Mouse (Mus musculus): ENCODE results near the gene Gdpgp1. TPM values are rescaled to one million over a fixed set of nuclear protein-coding genes. Genes with fewer than 3 reads are reported as not detected.
A peak's percentile ranks its signal among the peaks of the same experiment; 100 is the strongest.

The Gdpgp1 gene
- polyA plus RNA-seq, 1 experiment: 1.8 TPM

- TF ChIP-seq CTCF (IDR thresholded peaks at IDR 0.05; ENCODE audit: control insufficient read depth, insufficient read depth, insufficient replicate concordance, low read depth, low read length): no peak
- no peak for TF ChIP-seq POLR2A (IDR thresholded peaks at IDR 0.05; ENCODE audit: control insufficient read depth, low read depth, low read length)
- peaks cover 8% of the 10 kb centered on the region for H3K4me1 ChIP-seq (ENCODE audit: control insufficient read depth, insufficient read depth, low read length)
- no peak overlapping the region for H3K27ac ChIP-seq (ENCODE audit: control insufficient read depth, insufficient read depth, low read depth, low read length)
- no peak overlapping the region for H3K4me3 ChIP-seq (ENCODE audit: control insufficient read depth, low read depth, low read length)
- H3K27me3 ChIP-seq (ENCODE audit: control insufficient read depth, insufficient read depth, low read length): no peaks in the 10 kb centered on the region
- H3K36me3 ChIP-seq (ENCODE audit: control insufficient read depth, insufficient read depth, low read length): peaks cover 1% of the 10 kb centered on the region; the same call in 1 of the 2 replicates
Observed at GRCm38 (mm10) chr7:80230196-80230595, 2.5 kb upstream of the Gdpgp1 start.

DNA sequence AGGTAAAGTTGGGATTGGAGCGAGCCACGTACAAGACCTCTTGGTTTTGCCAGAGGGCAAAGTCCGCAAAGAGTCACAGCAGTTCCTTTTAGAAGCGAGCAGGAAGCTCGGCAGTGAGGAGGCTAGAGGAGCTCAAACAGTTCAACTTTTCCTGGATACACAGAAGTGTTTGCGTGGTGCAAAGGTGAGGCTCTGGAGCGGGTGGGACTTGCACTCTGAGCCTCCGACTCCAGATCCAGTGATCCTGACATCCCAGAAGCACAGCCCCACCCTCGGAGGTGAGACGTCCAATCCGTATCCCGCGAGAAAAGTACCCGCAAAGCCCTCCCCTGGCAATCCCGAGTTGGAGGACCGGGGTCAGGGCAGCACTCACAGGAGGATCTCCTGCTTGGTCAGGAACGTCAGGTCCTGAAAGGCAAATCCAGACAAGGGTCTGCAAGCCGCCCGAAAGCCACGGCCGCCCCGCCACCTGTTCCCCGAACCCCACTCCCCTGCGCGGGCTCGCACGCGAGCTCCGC is 635 bp upstream of the Gdpgp1 start:
- TF ChIP-seq CTCF (IDR thresholded peaks at IDR 0.05; ENCODE audit: control insufficient read depth, insufficient read depth, insufficient replicate concordance, low read depth, low read length): no peak
- no peak for TF ChIP-seq POLR2A (IDR thresholded peaks at IDR 0.05; ENCODE audit: control insufficient read depth, low read depth, low read length)
- Histone ChIP-seq H3K27ac (ENCODE audit: control insufficient read depth, insufficient read depth, low read depth, low read length) (peak overlapping the region; percentile 89), H3K27me3 (ENCODE audit: control insufficient read depth, insufficient read depth, low read length) (no peaks in the 10 kb centered on the region), H3K4me1 (ENCODE audit: control insufficient read depth, insufficient read depth, low read length) (peaks cover 8% of the 10 kb centered on the region), H3K36me3 (ENCODE audit: control insufficient read depth, insufficient read depth, low read length) (no peaks in the 10 kb centered on the region; the same call in 1 of the 2 replicates), H3K4me3 (ENCODE audit: control insufficient read depth, low read depth, low read length) (peak overlapping the region; percentile 97)

DNA sequence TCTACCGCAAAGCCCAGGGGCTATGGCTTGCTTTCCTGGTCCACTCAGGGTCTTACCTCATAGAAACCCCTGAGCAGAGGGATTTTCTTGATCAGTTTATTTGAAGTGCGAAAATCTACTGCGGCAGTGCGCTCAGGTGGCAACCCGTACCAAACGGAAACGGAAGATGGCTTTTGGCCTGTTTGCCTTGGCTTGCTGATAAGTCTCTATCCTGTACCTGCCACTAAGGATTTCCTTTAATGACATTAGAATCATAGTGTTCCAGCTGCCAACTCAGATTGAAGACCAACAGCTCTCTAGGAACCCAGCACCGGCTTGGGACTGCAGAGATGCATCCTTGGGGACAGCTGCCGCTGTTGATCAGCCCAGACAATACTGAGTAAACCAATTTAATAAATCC is 1.1 kb downstream of the Gdpgp1 start:
- Histone ChIP-seq H3K36me3 (ENCODE audit: control insufficient read depth, insufficient read depth, low read length) (no peaks in the 10 kb centered on the region; the same call in 1 of the 2 replicates), H3K27me3 (ENCODE audit: control insufficient read depth, insufficient read depth, low read length) (no peaks in the 10 kb centered on the region), H3K4me3 (ENCODE audit: control insufficient read depth, low read depth, low read length) (no peak overlapping the region), H3K27ac (ENCODE audit: control insufficient read depth, insufficient read depth, low read depth, low read length) (no peak overlapping the region), H3K4me1 (ENCODE audit: control insufficient read depth, insufficient read depth, low read length) (peaks cover 8% of the 10 kb centered on the region)
- no peak for TF ChIP-seq POLR2A (IDR thresholded peaks at IDR 0.05; ENCODE audit: control insufficient read depth, low read depth, low read length)

GRCm38 (mm10) chr7:80238542-80238941 is 5.9 kb downstream of the Gdpgp1 start:
- no peaks in the 10 kb centered on the region; the same call in 1 of the 2 replicates for H3K36me3 ChIP-seq (ENCODE audit: control insufficient read depth, insufficient read depth, low read length)
- H3K4me1 ChIP-seq (ENCODE audit: control insufficient read depth, insufficient read depth, low read length): peaks cover 4% of the 10 kb centered on the region
- TF ChIP-seq CTCF (IDR thresholded peaks at IDR 0.05; ENCODE audit: control insufficient read depth, insufficient read depth, insufficient replicate concordance, low read depth, low read length) (no peak), POLR2A (IDR thresholded peaks at IDR 0.05; ENCODE audit: control insufficient read depth, low read depth, low read length) (no peak)
- H3K27ac ChIP-seq (ENCODE audit: control insufficient read depth, insufficient read depth, low read depth, low read length): no peak overlapping the region
- H3K27me3 ChIP-seq (ENCODE audit: control insufficient read depth, insufficient read depth, low read length): no peaks in the 10 kb centered on the region
- no peak overlapping the region for H3K4me3 ChIP-seq (ENCODE audit: control insufficient read depth, low read depth, low read length)

- Histone ChIP-seq H3K4me3 (ENCODE audit: control insufficient read depth, low read depth, low read length) (no peak overlapping the region), H3K27ac (ENCODE audit: control insufficient read depth, insufficient read depth, low read depth, low read length) (no peak overlapping the region), H3K4me1 (ENCODE audit: control insufficient read depth, insufficient read depth, low read length) (no peaks in the 10 kb centered on the region; the same call in 1 of the 2 replicates), H3K27me3 (ENCODE audit: control insufficient read depth, insufficient read depth, low read length) (no peaks in the 10 kb centered on the region), H3K36me3 (ENCODE audit: control insufficient read depth, insufficient read depth, low read length) (no peaks in the 10 kb centered on the region)
- TF ChIP-seq POLR2A (IDR thresholded peaks at IDR 0.05; ENCODE audit: control insufficient read depth, low read depth, low read length) (no peak), CTCF (IDR thresholded peaks at IDR 0.05; ENCODE audit: control insufficient read depth, insufficient read depth, insufficient replicate concordance, low read depth, low read length) (no peak)
Observed at GRCm38 (mm10) chr7:80241661-80242060, 9.0 kb downstream of the Gdpgp1 start.

- H3K4me1 ChIP-seq (ENCODE audit: control insufficient read depth, insufficient read depth, low read length): no peaks in the 10 kb centered on the region; the same call in 1 of the 2 replicates
- TF ChIP-seq POLR2A (IDR thresholded peaks at IDR 0.05; ENCODE audit: control insufficient read depth, low read depth, low read length) (no peak), CTCF (IDR thresholded peaks at IDR 0.05; ENCODE audit: control insufficient read depth, insufficient read depth, insufficient replicate concordance, low read depth, low read length) (no peak)
Observed at GRCm38 (mm10) chr7:80244851-80245250, 12.2 kb downstream of the Gdpgp1 start.

GRCm38 (mm10) chr7:80246148-80246721 is 13.6 kb downstream of the Gdpgp1 start, which contains the start of gene Ttll13:
Ttll13 (plus strand) TSS chr7:80246376.
- no peaks in the 10 kb centered on the region for H3K27me3 ChIP-seq (ENCODE audit: control insufficient read depth, insufficient read depth, low read length)

More at GRCm38 (mm10) chr7:80244851-80245250, 12.2 kb downstream of the Gdpgp1 start:
- no peaks in the 10 kb centered on the region for H3K27me3 ChIP-seq (ENCODE audit: control insufficient read depth, insufficient read depth, low read length)
- peak overlapping the region; percentile 23; the same call in 1 of the 2 replicates for H3K4me3 ChIP-seq (ENCODE audit: control insufficient read depth, low read depth, low read length)
- H3K27ac ChIP-seq (ENCODE audit: control insufficient read depth, insufficient read depth, low read depth, low read length): no peak overlapping the region
- H3K36me3 ChIP-seq (ENCODE audit: control insufficient read depth, insufficient read depth, low read length): no peaks in the 10 kb centered on the region; the same call in 1 of the 2 replicates

More at GRCm38 (mm10) chr7:80246148-80246721, 13.6 kb downstream of the Gdpgp1 start, which contains the start of gene Ttll13:
- peak; percentile 14; the same call in 1 of the 2 replicates for TF ChIP-seq CTCF (IDR thresholded peaks at IDR 0.05; ENCODE audit: control insufficient read depth, insufficient read depth, insufficient replicate concordance, low read depth, low read length)
- TF ChIP-seq POLR2A (IDR thresholded peaks at IDR 0.05; ENCODE audit: control insufficient read depth, low read depth, low read length): peak; percentile 64
- H3K4me1 ChIP-seq (ENCODE audit: control insufficient read depth, insufficient read depth, low read length): no peaks in the 10 kb centered on the region; the same call in 1 of the 2 replicates
- peak within 1 kb of the TSS; percentile 93 for H3K4me3 ChIP-seq (ENCODE audit: control insufficient read depth, low read depth, low read length)
- H3K36me3 ChIP-seq (ENCODE audit: control insufficient read depth, insufficient read depth, low read length): no peaks in the 10 kb centered on the region; the same call in 1 of the 2 replicates
- peak within 1 kb of the TSS; percentile 91 for H3K27ac ChIP-seq (ENCODE audit: control insufficient read depth, insufficient read depth, low read depth, low read length)
